Mouse (Mus musculus) lung, adult 2 months (tissue): ENCODE measurements at regions not wholly inside any gene's neighbourhood (a gene's known extent, or its start where the extent isn't known, plus 50 kb on each side); places are given as distances from the start of the nearest gene placed in this dataset.

Source experiments
- DNase-seq: peaks from one replicate; pipeline ENCODE4 v3.0.0; 2022
- H3K4me1 ChIP-seq: fragments of 200-500 bp; 2 replicates; pipeline ENCODE4 v1.6.1; 2011; ENCODE audit warnings: low read length; ENCODE audit not compliant: control insufficient read depth, insufficient read depth
- H3K4me3 ChIP-seq: fragments of 200-500 bp; replicated peaks from 2 replicates; pipeline ENCODE3; 2011; ENCODE audit warnings: low read depth, mild to moderate bottlenecking, control low read depth, low read length; ENCODE audit errors: extremely low read depth
- CTCF ChIP-seq: fragments of 200-500 bp; IDR thresholded peaks from 2 replicates; pipeline ENCODE4 v1.5.1; 2011; ENCODE audit warnings: mild to moderate bottlenecking, low read length, control low read depth; ENCODE audit not compliant: insufficient read depth
- POLR2A ChIP-seq: fragments of 200-500 bp; IDR thresholded peaks from 2 replicates; pipeline ENCODE4 v1.6.1; 2011; ENCODE audit warnings: low read depth, mild to moderate bottlenecking, control low read depth, low read length, borderline replicate concordance; ENCODE audit errors: extremely low read depth
- WGBS: fragments of 180-500 bp; shearing (Covaris S2); methylation state at CpG from one replicate; pipeline ENCODE4 v1.1.7; 2018; 5-methylcytosine and 5-hydroxymethylcytosine counted together

- TF ChIP-seq POLR2A (no peak), CTCF (no peak)
- 87% methylated on average over 4 of the region's 4 CpGs for whole genome bisulfite sequencing
- no peak for DNase-seq
- Histone ChIP-seq H3K4me1 (no peaks in the 10 kb centered on the region), H3K4me3 (no peak overlapping the region)
These were observed 69.3 kb upstream of the Rap1b start for GRCm38 (mm10) chr10:117915011-117915735.

- no peak overlapping the region for H3K4me3 ChIP-seq
- 29% methylated on average over 7 of the region's 7 CpGs for WGBS
- TF ChIP-seq CTCF = no peak
These were observed 70.4 kb upstream of the Rap1b start for GRCm38 (mm10) chr10:117916280-117916679.

GRCm38 (mm10) chr10:117917870-117918269, 72.0 kb upstream of the Rap1b start:
- Histone ChIP-seq H3K4me1 (no peaks in the 10 kb centered on the region; the same call in 1 of the 2 replicates), H3K4me3 (no peak overlapping the region)
- 64% methylated on average over 2 of the region's 2 CpGs for WGBS
- TF ChIP-seq POLR2A (no peak), CTCF (no peak)
- DNase-seq = no peak

More at GRCm38 (mm10) chr10:117916280-117916679, 70.4 kb upstream of the Rap1b start:
- DNase-seq = no peak
- H3K4me1 ChIP-seq = no peaks in the 10 kb centered on the region

- 66% methylated on average over 8 of the region's 8 CpGs for WGBS
- H3K4me1 ChIP-seq = no peaks in the 10 kb centered on the region; the same call in 1 of the 2 replicates
- H3K4me3 ChIP-seq = no peak overlapping the region
- no peak for DNase-seq
- TF ChIP-seq POLR2A (no peak), CTCF (no peak)
These were observed 72.8 kb upstream of the Rap1b start for GRCm38 (mm10) chr10:117918616-117919015.

GRCm38 (mm10) chr10:117919186-117919941, 73.5 kb upstream of the Rap1b start:
- 78% methylated on average over 7 of the region's 7 CpGs for WGBS
- Histone ChIP-seq H3K4me1 (no peaks in the 10 kb centered on the region; the same call in 1 of the 2 replicates), H3K4me3 (no peak overlapping the region)
- no peak for TF ChIP-seq CTCF
- TF ChIP-seq POLR2A = no peak
- no peak for DNase-seq

GRCm38 (mm10) chr10:117925186-117925585, 79.4 kb upstream of the Rap1b start:
- Histone ChIP-seq H3K4me1 (no peaks in the 10 kb centered on the region; the same call in 1 of the 2 replicates), H3K4me3 (no peak overlapping the region)
- TF ChIP-seq CTCF (no peak), POLR2A (no peak)
- DNase-seq = no peak
- WGBS = 93% methylated on average over 7 of the region's 7 CpGs

GRCm38 (mm10) chr10:117925611-117926555, 80.0 kb upstream of the Rap1b start:
- Histone ChIP-seq H3K4me3 (no peak overlapping the region), H3K4me1 (no peaks in the 10 kb centered on the region; the same call in 1 of the 2 replicates)
- WGBS = 59% methylated on average over 31 of the region's 31 CpGs
- TF ChIP-seq CTCF (no peak), POLR2A (no peak)
- DNase-seq = no peak

- DNase-seq = no peak
- Histone ChIP-seq H3K4me1 (no peaks in the 10 kb centered on the region; the same call in 1 of the 2 replicates), H3K4me3 (no peak overlapping the region)
- TF ChIP-seq POLR2A (no peak), CTCF (no peak)
- WGBS = 48% methylated on average over 5 of the region's 5 CpGs
These were observed 83.2 kb upstream of the Rap1b start for GRCm38 (mm10) chr10:117928998-117929397.

GRCm38 (mm10) chr10:117934797-117935196, 89.0 kb upstream of the Rap1b start:
- peaks cover under 1% of the 10 kb centered on the region; the same call in 1 of the 2 replicates for H3K4me1 ChIP-seq
- no peak for DNase-seq
- WGBS = 70% methylated on average over 9 of the region's 9 CpGs
- no peak overlapping the region for H3K4me3 ChIP-seq
- TF ChIP-seq POLR2A = no peak
- TF ChIP-seq CTCF = no peak
